Mouse (Mus musculus) spleen, postnatal 10 days (tissue): ENCODE data around the gene Anks6.
"Not testable (repeated sequence)": the region's sequence is repeated elsewhere in the genome, so short reads cannot be mapped to it uniquely, and the experiment has no call there.

Experiments
- DNase-seq, 2 experiments: peaks; one replicate each; pipeline ENCODE4 v3.0.0; 2021 to 2022; ENCODE audit warnings: low spot score in 2 of 2

Gene Anks6

GRCm38 (mm10) chr4:47056791-47057509, at the start of gene Anks6:
Anks6 (minus strand) TSS chr4:47057427.
- peak in 1 of 2 experiments; percentile 26 for DNase-seq

GRCm38 (mm10) chr4:47103561-47103960, 46.3 kb upstream of the Anks6 start:
- DNase-seq, result no peak

- DNase-seq, result no peak
Measured at GRCm38 (mm10) chr4:47093647-47094046, 36.4 kb upstream of the Anks6 start.

GRCm38 (mm10) chr4:47093161-47093560, 35.9 kb upstream of the Anks6 start:
- no peak for DNase-seq

- DNase-seq, result no peak
Measured at GRCm38 (mm10) chr4:47092387-47093021, 35.3 kb upstream of the Anks6 start.

- DNase-seq, result peak; percentile 5 to 31
Measured at GRCm38 (mm10) chr4:47091493-47092386, 34.5 kb upstream of the Anks6 start, which contains the start of gene Galnt12. Galnt12 (plus strand) TSS chr4:47091909.

GRCm38 (mm10) chr4:47088671-47089070, 31.4 kb upstream of the Anks6 start:
- DNase-seq, result no peak

- DNase-seq, result no peak
Measured at GRCm38 (mm10) chr4:47083824-47084223, 26.6 kb upstream of the Anks6 start.

- DNase-seq, result no peak
Measured at GRCm38 (mm10) chr4:47080647-47081010, 23.4 kb upstream of the Anks6 start.

GRCm38 (mm10) chr4:47079997-47080646, 22.9 kb upstream of the Anks6 start:
- DNase-seq, result no peak

GRCm38 (mm10) chr4:47075054-47075453, 17.8 kb upstream of the Anks6 start:
- no peak for DNase-seq

- DNase-seq, result no peak
Measured at GRCm38 (mm10) chr4:47060900-47061299, 3.7 kb upstream of the Anks6 start.

GRCm38 (mm10) chr4:47057510-47058325, 491 bp upstream of the Anks6 start:
- DNase-seq, result no peak

GRCm38 (mm10) chr4:47055570-47056080, 1.6 kb downstream of the Anks6 start:
- DNase-seq, result no peak

- not testable (repeated sequence) for DNase-seq
Measured at GRCm38 (mm10) chr4:47055170-47055569, 2.1 kb downstream of the Anks6 start.

GRCm38 (mm10) chr4:47051905-47052304, 5.3 kb downstream of the Anks6 start:
- no peak for DNase-seq

GRCm38 (mm10) chr4:47050642-47051381, 6.4 kb downstream of the Anks6 start:
- peak in 1 of 2 experiments; percentile 9 for DNase-seq

- DNase-seq, result peak; percentile 77 to 85
Measured at GRCm38 (mm10) chr4:47050167-47050566, 7.1 kb downstream of the Anks6 start.

- DNase-seq, result peak in 1 of 2 experiments; percentile 10
Measured at GRCm38 (mm10) chr4:47049216-47049615, 8.0 kb downstream of the Anks6 start.

GRCm38 (mm10) chr4:47047765-47048164, 9.5 kb downstream of the Anks6 start:
- DNase-seq, result no peak
